Mouse (Mus musculus): Measurements from ENCODE around the gene Ptma. TPM values are rescaled to one million over a fixed set of nuclear protein-coding genes. Genes with fewer than 3 reads are reported as not detected.

Gene Ptma
- total and polyA plus RNA-seq, 2 experiments from 2014 or later: 399 to 597 TPM

DNA sequence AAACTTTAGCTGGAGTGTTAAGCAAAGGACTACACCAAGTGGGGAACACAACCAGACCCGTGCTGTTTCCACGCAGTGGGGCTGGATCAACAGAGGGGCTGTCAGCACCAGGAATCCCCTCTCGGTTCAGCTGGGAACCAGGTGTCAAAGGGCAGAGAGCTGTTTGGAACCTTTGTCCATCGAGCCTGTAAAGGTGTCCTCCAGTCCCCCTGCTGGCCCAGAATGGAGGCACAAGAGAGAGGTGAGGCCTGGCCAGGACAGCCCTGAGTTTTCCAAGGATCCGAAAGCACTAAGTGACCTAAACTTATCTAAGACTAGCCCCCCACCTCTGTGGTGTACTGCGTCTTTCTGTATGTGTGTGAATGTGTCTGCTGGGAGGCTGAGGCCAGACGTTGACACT, 6.2 kb upstream of the Ptma start:
- H3K4me2 ChIP-seq (ENCODE audit: low read depth, low read length): no peak overlapping the region
- no peaks in the 10 kb centered on the region for H3K4me1 ChIP-seq (ENCODE audit: control insufficient read depth, insufficient read depth)
- ATAC-seq (ENCODE audit: insufficient read depth, low read depth) (no peak), DNase-seq (ENCODE audit: low spot score) (no peak)
- no peak overlapping the region for H3K27ac ChIP-seq (ENCODE audit: low read depth)
- H3K9me3 ChIP-seq (replicated peaks; ENCODE audit: control insufficient read depth, low read length): no peaks in the 10 kb centered on the region
- 39% methylated on average over 7 of the region's 7 CpGs for WGBS
- no peaks in the 10 kb centered on the region for H3K36me3 ChIP-seq (replicated peaks; ENCODE audit: control insufficient read depth, insufficient read depth, low read length)
- no peak overlapping the region for H3K4me3 ChIP-seq (ENCODE audit: low read depth, low read length)
- no peak overlapping the region for H3K9ac ChIP-seq (replicated peaks; ENCODE audit: low read depth, low read length)
- TF ChIP-seq EP300 (IDR thresholded peaks at IDR 0.05; ENCODE audit: low read depth) (no peak), CTCF (IDR thresholded peaks at IDR 0.05; ENCODE audit: low read depth) (peak; percentile 59)
- H3K27me3 ChIP-seq (ENCODE audit: control insufficient read depth, insufficient read depth, low read length): no peaks in the 10 kb centered on the region

DNA sequence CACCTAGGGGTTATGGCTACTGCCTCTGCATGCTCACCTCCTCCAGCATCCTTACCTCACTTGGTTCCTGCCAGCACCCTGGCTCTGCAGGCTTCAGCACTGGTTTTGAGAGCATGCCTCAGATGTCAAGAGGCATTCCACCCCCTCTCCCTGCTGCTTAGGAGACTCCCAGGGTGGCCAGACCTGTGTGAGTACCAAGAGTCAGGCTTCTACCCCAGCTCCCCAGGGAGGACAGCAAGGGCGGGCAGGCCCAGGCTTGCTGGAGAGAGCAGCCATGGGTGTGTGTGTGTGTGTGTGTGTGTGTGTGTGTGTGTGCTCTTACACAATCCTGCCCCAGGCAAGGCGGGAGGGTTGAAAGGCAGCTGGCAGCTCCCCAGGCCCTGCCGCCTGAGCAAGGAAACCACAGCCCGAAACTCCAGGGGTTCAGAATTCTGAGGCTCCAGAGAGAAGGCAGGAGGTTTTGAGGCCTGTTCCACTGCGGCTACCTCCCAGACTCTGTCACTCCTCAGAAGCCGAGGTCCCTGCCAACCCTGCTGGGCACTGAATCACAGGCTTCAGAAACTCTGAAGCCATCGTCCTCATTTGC, 4.1 kb upstream of the Ptma start:
- DNase-seq (ENCODE audit: low spot score) (peak; percentile 7), ATAC-seq (ENCODE audit: insufficient read depth, low read depth) (no peak)
- H3K36me3 ChIP-seq (replicated peaks; ENCODE audit: control insufficient read depth, insufficient read depth, low read length): no peaks in the 10 kb centered on the region
- H3K4me3 ChIP-seq (ENCODE audit: low read depth, low read length): no peak overlapping the region
- H3K4me1 ChIP-seq (ENCODE audit: control insufficient read depth, insufficient read depth): no peaks in the 10 kb centered on the region
- no peak overlapping the region for H3K4me2 ChIP-seq (ENCODE audit: low read depth, low read length)
- H3K27me3 ChIP-seq (ENCODE audit: control insufficient read depth, insufficient read depth, low read length): no peaks in the 10 kb centered on the region
- H3K9ac ChIP-seq (replicated peaks; ENCODE audit: low read depth, low read length): no peak overlapping the region
- TF ChIP-seq EP300 (IDR thresholded peaks at IDR 0.05; ENCODE audit: low read depth) (no peak), CTCF (IDR thresholded peaks at IDR 0.05; ENCODE audit: low read depth) (no peak)
- 36% methylated on average over 7 of the region's 7 CpGs for WGBS
- no peaks in the 10 kb centered on the region for H3K9me3 ChIP-seq (replicated peaks; ENCODE audit: control insufficient read depth, low read length)
- H3K27ac ChIP-seq (ENCODE audit: low read depth): peak overlapping the region; percentile 65

DNA sequence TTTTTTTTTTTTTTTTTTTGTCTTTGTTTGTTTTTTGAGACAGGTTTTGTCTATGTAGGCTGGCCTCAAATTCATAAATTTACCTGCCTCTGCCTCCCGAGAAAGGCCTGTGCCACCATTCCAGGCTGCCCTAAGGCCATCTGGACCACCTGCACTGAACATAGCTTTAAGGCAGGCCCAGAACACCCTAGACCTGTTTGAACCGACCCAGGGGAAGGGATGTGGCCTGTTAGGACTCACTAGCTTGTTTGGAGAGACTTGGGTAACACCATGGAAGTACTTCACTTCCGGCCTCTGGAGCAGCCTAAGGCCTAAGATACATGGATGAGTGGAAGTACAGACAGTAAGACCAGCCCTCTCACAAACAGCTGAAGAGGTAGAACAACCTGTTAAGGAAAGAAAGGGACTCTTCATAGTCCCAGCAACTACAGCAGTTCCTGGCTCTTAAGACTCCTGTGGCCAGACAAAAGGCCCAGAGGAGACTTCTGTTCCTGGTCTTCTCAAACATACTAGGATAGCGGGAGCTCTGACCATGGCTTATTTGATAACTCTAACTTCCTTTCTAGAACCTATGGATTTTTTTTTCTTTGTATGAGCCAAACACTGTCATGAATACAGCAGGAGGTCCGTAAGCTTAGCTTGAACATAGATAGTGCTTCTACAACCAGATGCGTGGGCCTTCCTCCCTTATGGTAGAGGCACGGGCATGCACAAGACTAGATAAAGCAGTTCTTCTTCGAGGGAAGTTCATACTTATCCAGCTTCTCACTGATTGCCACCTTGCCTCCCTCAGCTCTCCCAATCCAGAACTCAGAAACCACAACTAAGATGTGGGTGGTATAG, 2.5 kb upstream of the Ptma start:
- Histone ChIP-seq H3K27me3 (ENCODE audit: control insufficient read depth, insufficient read depth, low read length) (no peaks in the 10 kb centered on the region), H3K27ac (ENCODE audit: low read depth) (0 out of 2 replicates have a peak overlapping the region, but pooled peaks have one; percentile 98), H3K9ac (replicated peaks; ENCODE audit: low read depth, low read length) (no peak overlapping the region), H3K9me3 (replicated peaks; ENCODE audit: control insufficient read depth, low read length) (no peaks in the 10 kb centered on the region), H3K4me3 (ENCODE audit: low read depth, low read length) (no peak overlapping the region), H3K4me2 (ENCODE audit: low read depth, low read length) (peak overlapping the region; percentile 52; the same call in 1 of the 2 replicates), H3K36me3 (replicated peaks; ENCODE audit: control insufficient read depth, insufficient read depth, low read length) (peaks cover 4% of the 10 kb centered on the region; the same call in 1 of the 2 replicates), H3K4me1 (ENCODE audit: control insufficient read depth, insufficient read depth) (0 out of 2 replicates have a peak, but pooled peaks cover 4% of the 10 kb centered on the region)
- WGBS: 82% methylated on average over 8 of the region's 8 CpGs
- ATAC-seq (ENCODE audit: insufficient read depth, low read depth): no peak
- no peak for DNase-seq (ENCODE audit: low spot score)
- TF ChIP-seq EP300 (IDR thresholded peaks at IDR 0.05; ENCODE audit: low read depth) (no peak), CTCF (IDR thresholded peaks at IDR 0.05; ENCODE audit: low read depth) (no peak)

DNA sequence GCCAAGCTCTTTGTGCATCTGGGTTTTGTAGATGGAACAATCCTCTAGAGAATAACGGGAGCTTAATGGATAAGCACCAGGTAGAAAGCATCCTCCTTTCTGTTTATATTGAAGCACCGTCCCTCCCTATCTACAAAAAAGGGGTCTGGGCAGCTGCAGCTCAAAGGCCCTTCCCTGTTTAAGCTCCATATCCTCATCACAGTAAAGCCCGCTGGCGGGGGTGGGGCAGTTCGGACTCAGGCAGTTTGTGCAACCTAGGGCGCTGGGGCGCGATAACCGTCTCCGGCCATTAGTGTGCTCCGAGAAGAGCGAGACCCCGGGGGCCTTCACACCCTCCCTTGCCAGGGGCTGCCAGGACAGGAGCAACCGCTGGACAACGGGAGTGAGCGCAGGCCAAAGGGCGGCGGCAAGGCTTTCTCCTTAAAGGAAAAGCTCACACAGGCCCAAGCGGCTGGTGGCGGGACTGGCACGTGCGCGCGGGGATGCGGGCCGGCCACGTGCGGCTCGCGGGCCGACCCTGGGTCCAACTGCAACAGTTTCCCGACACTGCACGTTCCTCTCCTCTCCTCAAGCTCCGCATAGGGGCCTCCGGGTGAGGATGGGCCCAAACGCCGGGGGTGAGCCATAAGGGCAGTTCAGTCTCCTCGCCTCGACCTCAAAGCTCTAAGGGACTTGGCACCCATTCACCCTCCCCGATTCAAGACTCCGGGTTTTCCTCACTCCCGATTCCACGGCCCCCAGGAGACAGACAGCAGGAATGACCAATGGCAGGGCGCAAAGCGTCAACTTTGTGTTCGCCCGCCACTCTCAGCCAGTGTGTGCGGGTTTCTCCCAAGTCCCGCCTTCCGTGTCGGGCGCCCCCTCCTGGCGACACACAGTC, 1.7 kb upstream of the Ptma start:
- no peaks in the 10 kb centered on the region for H3K9me3 ChIP-seq (replicated peaks; ENCODE audit: control insufficient read depth, low read length)
- H3K4me3 ChIP-seq (ENCODE audit: low read depth, low read length): peak overlapping the region; percentile 90
- H3K9ac ChIP-seq (replicated peaks; ENCODE audit: low read depth, low read length): peak overlapping the region; percentile 65
- H3K36me3 ChIP-seq (replicated peaks; ENCODE audit: control insufficient read depth, insufficient read depth, low read length): peaks cover 12% of the 10 kb centered on the region
- 0 out of 2 replicates have a peak, but pooled peaks cover 10% of the 10 kb centered on the region for H3K4me1 ChIP-seq (ENCODE audit: control insufficient read depth, insufficient read depth)
- DNase-seq (ENCODE audit: low spot score) (peak; percentile 99), ATAC-seq (ENCODE audit: insufficient read depth, low read depth) (peak; percentile 62)
- no peaks in the 10 kb centered on the region for H3K27me3 ChIP-seq (ENCODE audit: control insufficient read depth, insufficient read depth, low read length)
- peak overlapping the region; percentile 98 for H3K27ac ChIP-seq (ENCODE audit: low read depth)
- WGBS: 5% methylated on average over 53 of the region's 53 CpGs
- TF ChIP-seq EP300 (IDR thresholded peaks at IDR 0.05; ENCODE audit: low read depth): no peak
- peak; percentile 91 for TF ChIP-seq CTCF (IDR thresholded peaks at IDR 0.05; ENCODE audit: low read depth)
- H3K4me2 ChIP-seq (ENCODE audit: low read depth, low read length): peak overlapping the region; percentile 61

DNA sequence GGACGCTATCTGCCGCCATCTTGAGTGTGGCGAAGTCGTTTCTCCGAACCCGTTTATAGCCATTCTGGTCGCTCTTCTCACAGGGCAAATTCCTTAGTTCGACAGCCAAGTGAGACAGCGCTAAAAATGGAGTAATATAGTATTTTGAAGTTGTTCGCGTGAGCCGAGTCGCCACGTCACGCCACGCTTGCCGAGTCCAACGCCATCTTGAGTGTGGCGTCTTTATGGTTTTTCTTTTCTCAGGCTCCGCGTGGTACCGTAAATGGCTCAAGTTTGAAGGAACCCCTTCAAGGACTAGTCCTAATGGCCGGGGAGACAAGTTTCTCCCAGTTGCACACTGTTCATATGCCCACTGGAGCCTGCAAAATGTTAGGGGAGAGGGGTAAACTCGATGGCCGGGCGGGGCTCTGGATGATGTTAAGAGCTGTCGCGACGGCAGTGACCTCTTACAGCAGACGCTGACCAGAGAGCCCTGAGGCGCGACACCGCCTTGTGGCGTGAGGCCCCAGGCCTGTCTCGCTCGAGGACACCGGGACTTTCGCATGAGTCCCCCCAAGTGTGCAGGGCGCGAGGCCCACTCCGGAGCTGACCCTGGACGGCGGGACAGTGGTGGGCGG, 919 bp upstream of the Ptma start:
- peak; percentile 11 for ATAC-seq (ENCODE audit: insufficient read depth, low read depth)
- Histone ChIP-seq H3K4me1 (ENCODE audit: control insufficient read depth, insufficient read depth) (0 out of 2 replicates have a peak, but pooled peaks cover 10% of the 10 kb centered on the region), H3K9ac (replicated peaks; ENCODE audit: low read depth, low read length) (peak overlapping the region; percentile 65), H3K4me2 (ENCODE audit: low read depth, low read length) (peak overlapping the region; percentile 61), H3K9me3 (replicated peaks; ENCODE audit: control insufficient read depth, low read length) (no peaks in the 10 kb centered on the region), H3K27ac (ENCODE audit: low read depth) (peak overlapping the region; percentile 98), H3K27me3 (ENCODE audit: control insufficient read depth, insufficient read depth, low read length) (no peaks in the 10 kb centered on the region), H3K36me3 (replicated peaks; ENCODE audit: control insufficient read depth, insufficient read depth, low read length) (peaks cover 13% of the 10 kb centered on the region), H3K4me3 (ENCODE audit: low read depth, low read length) (peak overlapping the region; percentile 90)
- under 1% methylated on average over 44 of the region's 44 CpGs for WGBS
- peak; percentile 68 for DNase-seq (ENCODE audit: low spot score)
- peak; percentile 0; the same call in 1 of the 2 replicates for TF ChIP-seq CTCF (IDR thresholded peaks at IDR 0.05; ENCODE audit: low read depth)
- TF ChIP-seq EP300 (IDR thresholded peaks at IDR 0.05; ENCODE audit: low read depth): peak; percentile 40
